Mouse (Mus musculus) G1E (cell line): ENCODE results near the gene Cnpy4. TPM values are rescaled to one million over a fixed set of nuclear protein-coding genes. Genes with fewer than 3 reads are reported as not detected.
A peak's percentile ranks its signal among the peaks of the same experiment; 100 is the strongest.

ENCODE experiments used
- ATAC-seq: 2 replicates; pipeline ENCODE4 v1.8.0; 2016; ENCODE audit warnings: mild to moderate bottlenecking; ENCODE audit not compliant: insufficient number of reproducible peaks, poor library complexity, low FRiP score, severe bottlenecking; ENCODE audit errors: extremely low read depth
- DNase-seq: peaks from one replicate; pipeline ENCODE4 v3.0.0; 2012; ENCODE audit warnings: low spot score
- H3K27me3 ChIP-seq: 2 replicates; pipeline ENCODE4 v1.6.1; 2012; ENCODE audit warnings: mild to moderate bottlenecking, low read length, inconsistent platforms; ENCODE audit not compliant: insufficient read depth
- H3K36me3 ChIP-seq: replicated peaks from 2 replicates; pipeline ENCODE3; 2012; ENCODE audit warnings: mild to moderate bottlenecking, inconsistent platforms
- H3K4me1 ChIP-seq: 2 replicates; pipeline ENCODE4 v1.6.1; 2012; ENCODE audit warnings: low read depth, low read length, inconsistent platforms, mixed read lengths; ENCODE audit not compliant: insufficient read depth
- H3K4me3 ChIP-seq: 2 replicates; pipeline ENCODE4 v1.5.1; 2012; ENCODE audit warnings: low read depth, mild to moderate bottlenecking, inconsistent platforms, low read length, moderate library complexity, mixed read lengths
- H3K9me3 ChIP-seq: replicated peaks from 2 replicates; pipeline ENCODE4 v1.6.1; 2012; ENCODE audit warnings: inconsistent platforms
- CTCF ChIP-seq: IDR thresholded peaks from 2 replicates; pipeline ENCODE4 v1.5.1; 2012; ENCODE audit warnings: low read depth, low read length, inconsistent platforms, mixed read lengths
- GATA1 ChIP-seq: IDR thresholded peaks from 2 replicates; pipeline ENCODE4 v1.6.1; 2012; ENCODE audit warnings: borderline replicate concordance, low read length, inconsistent platforms, mixed read lengths
- GATA2 ChIP-seq: IDR thresholded peaks from 2 replicates; pipeline ENCODE4 v1.6.1; 2012; ENCODE audit warnings: low read depth, low read length, inconsistent platforms, borderline replicate concordance
- POLR2AphosphoS5 ChIP-seq: IDR thresholded peaks from 2 replicates; pipeline ENCODE4 v1.6.1; 2012; ENCODE audit warnings: low read depth, low read length, inconsistent platforms; ENCODE audit not compliant: insufficient replicate concordance
- TAL1 ChIP-seq: conservative IDR thresholded peaks from 2 replicates; pipeline ENCODE4 v1.6.1; 2012; ENCODE audit warnings: low read depth, low read length, inconsistent platforms, mixed read lengths
- polyA plus RNA-seq: library from polyadenylated mRNA; stranded (reverse); fragments of >175 nt; gene quantifications from 2 replicates; pipeline ENCODE4 v1.2.3, GENCODE M21; 2012
- total RNA-seq, 2 experiments: library from RNA; stranded (forward) in 1 of 2; stranded (reverse) in 1 of 2; fragments of 200-1000 nt in 1 of 2; fragments of >200 nt in 1 of 2; fragmentation: Nextera tagmentation in 1 of 2; gene quantifications; 2 replicates each; pipeline ENCODE4 v1.2.3; 2014 to 2017

The Cnpy4 gene
- total RNA-seq (2014; fragmentation: Nextera tagmentation) = 10.7 and 20.2 TPM in 2 replicates
- 31.1 and 31.5 TPM in 2 replicates for total RNA-seq (2017)
- polyA plus RNA-seq = 1.0 and 1.3 TPM in 2 replicates

GRCm38 (mm10) chr5:138186950-138187638, at the start of gene Cnpy4, which contains the start of gene Taf6:
TSS of gene Cnpy4 (plus strand) at chr5:138187485.
TSS of gene Taf6 (minus strand) at chr5:138187451.
- Histone ChIP-seq H3K4me1 (peaks cover 27% of the 10 kb centered on the region), H3K9me3 (no peaks in the 10 kb centered on the region), H3K27me3 (no peaks in the 10 kb centered on the region), H3K4me3 (peak within 1 kb of the TSS; percentile 87), H3K36me3 (peaks cover 64% of the 10 kb centered on the region)
- peak; percentile 75 for DNase-seq
- TF ChIP-seq POLR2AphosphoS5 (no peak), GATA2 (no peak), TAL1 (no peak)
- ATAC-seq = peak; percentile 76

GRCm38 (mm10) chr5:138137935-138138549, 49.2 kb upstream of the Cnpy4 start:
- ATAC-seq = no peak; the same call in 1 of the 2 replicates
- DNase-seq = no peak
- peaks cover 10% of the 10 kb centered on the region; the same call in 1 of the 2 replicates for H3K4me1 ChIP-seq

GRCm38 (mm10) chr5:138138585-138138984, 48.7 kb upstream of the Cnpy4 start:
- peaks cover 10% of the 10 kb centered on the region; the same call in 1 of the 2 replicates for H3K4me1 ChIP-seq
- no peak for ATAC-seq
- TF ChIP-seq GATA2 (no peak), CTCF (no peak), GATA1 (no peak), TAL1 (no peak), POLR2AphosphoS5 (no peak)

More at GRCm38 (mm10) chr5:138137935-138138549, 49.2 kb upstream of the Cnpy4 start:
- TF ChIP-seq GATA1 (no peak), GATA2 (no peak), CTCF (peak; percentile 40; the same call in 1 of the 2 replicates)
- Histone ChIP-seq H3K27me3 (no peaks in the 10 kb centered on the region), H3K4me3 (no peak overlapping the region), H3K36me3 (peaks cover 25% of the 10 kb centered on the region), H3K9me3 (no peaks in the 10 kb centered on the region)

GRCm38 (mm10) chr5:138154390-138154789, 32.9 kb upstream of the Cnpy4 start:
- Histone ChIP-seq H3K4me3 (peak overlapping the region; percentile 84; the same call in 1 of the 2 replicates), H3K9me3 (no peaks in the 10 kb centered on the region), H3K36me3 (peaks cover 38% of the 10 kb centered on the region), H3K27me3 (no peaks in the 10 kb centered on the region), H3K4me1 (peaks cover 17% of the 10 kb centered on the region)
- no peak for DNase-seq
- ATAC-seq = no peak
- TF ChIP-seq GATA1 = no peak
- no peak for TF ChIP-seq POLR2AphosphoS5
- TF ChIP-seq GATA2 = no peak
- no peak for TF ChIP-seq TAL1
- TF ChIP-seq CTCF = no peak

More at GRCm38 (mm10) chr5:138138585-138138984, 48.7 kb upstream of the Cnpy4 start:
- DNase-seq = no peak
- Histone ChIP-seq H3K9me3 (0 out of 2 replicates have a peak, but pooled peaks cover 3% of the 10 kb centered on the region), H3K36me3 (peaks cover 22% of the 10 kb centered on the region), H3K27me3 (no peaks in the 10 kb centered on the region), H3K4me3 (no peak overlapping the region)

- TF ChIP-seq TAL1 = no peak
- TF ChIP-seq CTCF = peak; percentile 67
- TF ChIP-seq POLR2AphosphoS5 = no peak
- peak within 1 kb of the TSS; percentile 84 for H3K4me3 ChIP-seq
- no peaks in the 10 kb centered on the region for H3K27me3 ChIP-seq
- ATAC-seq (peak; percentile 95), DNase-seq (peak; percentile 89)
- H3K36me3 ChIP-seq = peaks cover 33% of the 10 kb centered on the region
- no peaks in the 10 kb centered on the region for H3K9me3 ChIP-seq
- H3K4me1 ChIP-seq = peaks cover 22% of the 10 kb centered on the region
Measured at GRCm38 (mm10) chr5:138155443-138155976, 31.8 kb upstream of the Cnpy4 start, which contains the start of gene Zfp113. TSS of gene Zfp113 (minus strand) at chr5:138155744.

GRCm38 (mm10) chr5:138160224-138160762, 27.0 kb upstream of the Cnpy4 start:
- no peaks in the 10 kb centered on the region for H3K9me3 ChIP-seq
- DNase-seq = no peak
- ATAC-seq = no peak
- peak overlapping the region; percentile 85 for H3K4me3 ChIP-seq
- H3K27me3 ChIP-seq = no peaks in the 10 kb centered on the region
- no peak for TF ChIP-seq GATA2
- TF ChIP-seq TAL1 = no peak
- TF ChIP-seq GATA1 = no peak
- TF ChIP-seq CTCF = no peak
- TF ChIP-seq POLR2AphosphoS5 = no peak
- H3K36me3 ChIP-seq = peaks cover 34% of the 10 kb centered on the region
- peaks cover 49% of the 10 kb centered on the region for H3K4me1 ChIP-seq
